Mouse (Mus musculus) right cerebral cortex, adult 18-20 months (tissue): ENCODE results near the gene Pbrm1.

Source experiments
- DNase-seq: peaks from one replicate; pipeline ENCODE4 v3.0.0; 2022; ENCODE audit warnings: mixed read lengths

The Pbrm1 gene

DNA sequence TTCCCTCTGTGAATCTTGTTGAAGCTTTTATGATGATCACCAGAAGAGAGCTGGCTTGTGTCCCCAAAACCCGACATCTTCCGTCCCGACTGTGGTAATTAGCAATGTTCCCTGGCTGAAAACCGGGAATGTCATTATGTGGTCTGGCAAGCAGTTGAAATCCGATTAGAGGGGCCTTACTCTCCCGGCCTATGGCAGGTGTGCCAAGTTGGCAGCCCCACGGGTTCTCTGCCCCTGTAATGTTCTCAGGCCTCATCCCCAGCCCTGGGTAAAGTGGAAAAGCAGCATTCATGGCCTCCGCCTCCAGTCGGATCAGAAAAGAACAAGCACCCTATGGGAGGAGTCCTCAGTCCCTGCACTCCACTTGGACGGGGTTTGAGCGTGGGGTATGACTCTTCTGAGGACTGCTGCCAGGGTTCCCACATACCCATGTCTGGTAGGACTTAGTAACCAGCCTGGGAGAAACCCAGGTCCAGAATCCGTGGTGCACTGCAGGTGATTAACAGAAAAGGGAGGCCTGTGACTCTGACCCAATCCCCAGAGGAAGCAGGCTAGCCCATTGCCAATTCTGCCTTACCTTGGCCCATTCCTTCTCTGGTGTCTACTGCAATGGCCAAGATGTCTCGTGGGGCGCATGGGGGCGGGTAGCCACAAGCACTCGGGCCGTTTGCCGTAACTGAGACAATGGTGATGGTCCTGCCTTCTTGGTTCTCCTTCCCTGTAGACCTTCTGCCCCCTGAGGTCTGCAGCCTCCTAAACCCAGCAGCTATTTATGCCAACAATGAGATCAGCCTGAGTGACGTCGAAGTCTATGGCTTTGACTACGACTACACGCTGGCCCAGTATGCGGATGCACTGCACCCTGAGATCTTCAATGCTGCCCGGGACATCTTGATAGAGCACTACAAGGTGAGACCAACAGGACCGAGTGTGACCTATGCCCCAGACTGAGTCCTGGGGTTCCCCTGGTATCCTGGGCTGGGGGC, 115.4 kb downstream of the Pbrm1 start:
- no peak for DNase-seq

DNA sequence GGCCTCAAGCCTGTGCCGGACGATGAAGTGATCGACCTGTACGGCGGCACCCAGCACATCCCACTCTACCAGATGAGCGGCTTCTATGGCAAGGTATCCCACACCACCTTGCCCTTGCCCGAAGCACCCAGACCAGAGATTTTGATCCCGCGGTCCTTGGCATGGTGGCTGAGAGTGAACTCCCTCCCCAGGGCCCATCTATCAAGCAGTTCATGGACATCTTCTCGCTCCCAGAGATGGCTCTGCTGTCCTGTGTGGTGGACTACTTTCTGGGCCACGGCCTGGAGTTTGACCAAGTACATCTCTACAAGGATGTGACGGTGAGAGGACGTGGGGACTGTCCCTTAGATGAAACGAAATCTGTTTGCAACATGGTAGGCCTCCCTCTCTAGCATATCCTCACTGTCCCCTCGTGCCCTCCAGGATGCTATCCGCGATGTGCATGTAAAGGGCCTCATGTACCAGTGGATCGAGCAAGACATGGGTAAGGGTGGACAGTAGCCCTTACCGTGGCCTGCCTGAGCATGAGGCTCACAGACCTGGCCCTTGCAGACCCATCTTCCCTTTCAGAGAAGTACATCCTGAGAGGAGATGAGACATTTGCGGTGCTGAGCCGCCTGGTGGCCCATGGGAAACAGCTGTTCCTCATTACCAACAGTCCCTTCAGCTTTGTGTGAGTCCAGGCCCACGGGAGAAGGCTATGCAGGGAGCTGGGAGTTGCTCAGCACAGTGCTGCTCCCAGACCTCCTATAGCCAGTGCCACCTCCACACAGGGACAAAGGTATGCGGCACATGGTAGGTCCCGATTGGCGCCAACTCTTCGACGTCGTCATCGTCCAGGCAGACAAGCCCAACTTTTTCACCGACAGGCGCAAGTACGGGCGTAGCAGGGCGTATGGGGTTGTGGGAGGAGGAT, 116.8 kb downstream of the Pbrm1 start:
- DNase-seq = no peak

DNA sequence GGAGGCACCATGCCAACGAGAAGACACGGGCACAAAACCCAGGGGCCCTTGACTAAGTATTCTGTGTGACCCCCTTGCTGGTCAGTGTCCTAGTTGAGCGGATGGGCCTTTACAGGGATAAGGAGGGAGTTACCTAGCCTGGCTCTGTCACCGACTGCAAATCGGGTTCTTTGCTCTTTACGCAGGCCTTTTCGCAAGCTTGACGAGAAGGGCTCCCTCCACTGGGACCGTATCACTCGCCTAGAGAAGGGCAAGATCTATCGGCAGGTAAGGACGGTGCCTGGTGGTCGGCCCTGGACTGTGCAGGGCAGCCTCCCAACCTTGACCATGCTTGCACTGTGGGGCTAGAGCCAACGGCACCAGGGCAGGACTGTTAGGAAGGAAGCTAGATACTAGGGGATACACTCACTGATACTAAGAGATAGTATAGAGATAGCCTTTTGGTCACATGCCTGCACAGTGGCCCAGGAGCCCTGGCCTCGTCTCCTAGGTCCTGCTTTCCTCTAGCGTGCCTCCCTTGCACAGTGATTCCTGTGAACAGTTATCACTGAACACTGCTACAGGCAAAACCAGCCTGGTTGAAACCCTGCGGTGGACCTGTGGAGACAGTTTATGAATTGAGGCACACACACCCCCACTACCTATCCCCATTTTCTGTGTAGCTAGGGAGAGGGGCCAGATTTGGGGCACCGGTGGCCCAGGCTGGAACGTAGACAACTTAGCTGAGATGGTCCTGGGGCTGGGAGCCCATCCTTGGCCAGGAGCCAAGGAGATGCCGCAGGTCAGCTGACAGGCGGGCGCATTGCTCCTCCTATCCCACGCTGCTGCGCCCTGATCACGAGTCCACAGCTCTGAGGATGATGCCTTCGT, 117.7 kb downstream of the Pbrm1 start:
- DNase-seq = no peak

DNA sequence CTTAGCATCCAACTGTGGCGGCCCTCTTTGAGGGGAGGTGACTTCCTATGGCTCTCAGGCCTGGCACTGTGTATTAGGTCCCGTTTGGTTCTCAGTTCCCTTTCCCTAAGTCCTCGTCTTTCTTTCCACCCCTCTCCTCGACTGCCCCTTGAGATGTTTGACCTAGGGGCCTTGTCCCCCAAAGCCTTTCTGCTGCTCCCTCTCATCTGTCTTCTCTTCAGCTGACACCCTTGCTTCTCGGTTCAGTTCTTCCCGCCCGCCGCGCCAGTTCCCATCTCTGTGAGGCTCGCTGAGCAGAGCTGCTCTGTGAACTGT, 118.3 kb downstream of the Pbrm1 start:
- no peak for DNase-seq

DNA sequence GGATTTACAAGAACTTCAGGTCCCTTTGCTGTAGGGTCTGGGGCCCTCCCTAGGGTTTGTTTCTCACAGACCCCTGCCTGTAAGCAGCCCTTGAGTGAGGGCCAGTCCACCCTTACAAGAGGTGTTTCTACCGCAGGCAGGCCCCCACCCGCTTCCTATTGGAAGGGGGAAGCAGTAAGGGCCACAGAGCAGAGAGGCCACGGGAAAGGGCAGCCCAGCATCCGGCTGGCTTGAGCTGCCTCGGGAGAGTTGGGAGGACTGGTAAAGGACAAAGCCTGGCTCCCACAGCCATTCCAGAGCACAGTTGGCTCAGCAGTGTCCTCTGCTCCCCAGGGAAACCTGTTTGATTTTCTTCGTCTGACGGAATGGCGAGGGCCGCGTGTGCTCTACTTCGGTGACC, 118.9 kb downstream of the Pbrm1 start:
- no peak for DNase-seq

DNA sequence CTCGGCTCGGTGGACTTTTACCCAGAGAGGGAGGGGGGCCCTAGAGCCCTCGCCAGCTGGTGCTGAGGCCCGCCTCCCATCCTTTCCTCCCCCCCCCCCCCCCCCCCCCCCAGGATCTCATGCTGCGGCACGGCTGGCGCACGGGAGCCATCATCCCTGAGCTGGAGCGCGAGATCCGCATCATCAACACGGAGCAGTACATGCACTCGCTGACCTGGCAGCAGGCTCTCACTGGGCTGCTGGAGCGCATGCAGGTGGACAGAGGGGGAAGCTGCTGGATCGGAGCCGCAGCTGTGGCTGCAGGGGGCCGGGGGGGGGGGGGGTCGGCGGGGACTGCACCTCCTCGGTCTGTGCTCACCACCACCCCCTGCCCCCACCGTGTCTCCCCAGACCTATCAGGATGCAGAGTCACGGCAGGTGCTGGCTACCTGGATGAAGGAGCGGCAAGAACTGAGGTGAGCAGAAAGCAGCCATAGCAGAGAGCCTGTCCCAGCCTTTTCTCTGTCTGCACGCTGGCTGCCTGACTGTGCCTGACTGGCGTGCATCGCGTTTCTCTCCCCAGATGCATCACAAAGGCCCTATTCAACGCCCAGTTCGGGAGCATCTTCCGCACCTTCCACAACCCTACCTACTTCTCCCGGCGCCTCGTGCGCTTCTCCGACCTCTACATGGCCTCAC, 119.4 kb downstream of the Pbrm1 start:
- DNase-seq = no peak

DNA sequence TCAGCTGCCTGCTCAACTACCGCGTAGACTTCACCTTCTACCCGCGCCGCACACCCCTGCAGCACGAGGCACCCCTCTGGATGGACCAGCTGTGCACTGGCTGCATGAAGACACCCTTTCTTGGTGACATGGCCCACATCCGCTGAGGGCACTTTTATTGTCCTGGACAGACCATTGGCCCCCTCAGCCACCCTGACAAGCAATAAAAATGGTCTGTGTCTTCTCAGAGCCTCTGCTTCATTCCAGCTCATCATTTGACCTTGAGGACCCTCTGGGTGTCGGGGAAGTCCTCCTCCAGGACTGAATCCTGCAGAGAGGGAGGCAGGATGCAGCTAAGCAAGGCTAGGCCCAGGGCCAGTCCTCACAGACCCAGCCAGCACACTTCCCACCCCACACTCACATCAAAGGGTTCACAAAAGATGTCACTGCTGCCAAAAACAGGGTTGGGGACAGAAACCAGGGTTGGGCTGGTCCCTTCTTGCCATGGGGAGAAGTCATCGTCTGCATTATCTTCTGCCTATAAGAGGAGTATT, 120.0 kb downstream of the Pbrm1 start:
- DNase-seq = no peak

DNA sequence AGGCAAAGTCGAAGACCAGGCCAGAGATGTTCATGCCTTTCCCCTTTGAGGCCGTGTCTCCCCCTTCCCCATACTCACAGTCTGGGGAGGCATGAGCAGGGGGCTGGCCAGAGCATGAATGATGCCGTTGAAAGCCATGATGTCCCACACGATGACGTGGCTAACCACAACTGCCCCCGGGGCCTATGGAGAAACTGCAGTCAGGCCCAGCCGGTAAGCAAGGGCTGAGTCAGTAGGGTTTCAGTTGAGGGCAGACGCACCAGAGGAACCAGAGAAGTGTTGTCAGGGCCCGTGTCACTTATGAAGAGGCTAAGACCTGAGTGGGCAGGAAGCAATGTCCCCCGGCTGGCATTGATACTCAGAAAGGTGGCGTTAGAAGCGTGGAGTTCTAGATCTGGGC, 120.7 kb downstream of the Pbrm1 start:
- no peak for DNase-seq

DNA sequence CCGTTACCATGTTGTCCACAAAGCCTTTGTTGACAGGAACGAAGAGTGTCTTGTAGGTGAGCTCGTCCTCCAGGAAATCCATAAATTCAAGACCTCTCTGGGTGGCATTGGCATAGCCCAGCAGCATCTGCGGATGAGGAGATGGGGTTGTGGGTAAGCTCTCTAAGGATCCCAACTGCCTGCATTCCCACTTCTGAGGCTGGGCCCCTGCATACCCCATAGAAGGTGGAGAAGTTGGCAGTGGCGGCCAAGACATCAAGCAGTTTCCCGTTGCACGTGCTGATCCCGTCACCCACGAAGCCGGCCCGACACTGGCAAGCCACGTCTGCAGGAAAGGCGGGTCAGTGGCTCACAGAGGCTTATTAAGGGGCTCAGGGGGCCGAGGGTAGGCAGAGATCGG, 121.2 kb downstream of the Pbrm1 start:
- no peak for DNase-seq

DNA sequence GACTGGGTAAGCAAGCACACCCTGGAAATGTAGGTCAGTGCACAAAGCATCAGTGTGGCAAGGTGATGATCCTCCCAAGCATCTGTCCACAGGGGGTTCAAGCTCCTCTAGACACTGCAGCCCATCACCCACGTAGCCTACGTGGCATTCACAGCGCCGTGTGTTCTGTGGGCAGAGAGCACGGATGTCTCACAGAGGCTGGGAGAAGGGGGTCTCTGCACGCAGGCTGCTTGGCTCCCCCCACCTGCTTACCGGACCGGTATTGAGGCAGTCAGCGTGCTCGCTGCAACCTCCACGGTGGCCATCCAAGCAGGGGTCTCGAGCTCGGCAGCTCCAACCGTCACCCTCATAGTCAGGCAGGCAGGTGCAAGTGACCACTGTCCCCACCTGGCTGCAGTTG, 122.1 kb downstream of the Pbrm1 start:
- DNase-seq = no peak

DNA sequence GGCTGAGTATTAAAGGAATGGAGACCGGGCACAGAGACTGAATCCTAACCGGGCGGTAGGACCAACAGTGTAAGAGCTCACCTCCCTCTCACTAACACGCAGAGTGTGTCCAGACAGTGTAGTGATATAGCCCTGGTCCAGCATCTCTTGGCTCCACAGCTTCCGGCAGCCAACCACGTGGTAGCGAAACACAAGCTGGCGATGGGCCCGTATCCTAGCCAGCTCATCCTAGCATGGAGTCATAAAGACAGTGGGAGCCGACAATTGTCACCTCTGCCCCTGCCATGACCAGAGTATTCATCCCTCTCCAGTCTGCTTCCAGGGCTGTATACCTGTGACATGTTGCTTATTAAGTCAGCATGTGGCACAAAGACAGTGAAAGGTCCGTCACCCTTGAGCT, 126.8 kb downstream of the Pbrm1 start:
- DNase-seq = no peak

DNA sequence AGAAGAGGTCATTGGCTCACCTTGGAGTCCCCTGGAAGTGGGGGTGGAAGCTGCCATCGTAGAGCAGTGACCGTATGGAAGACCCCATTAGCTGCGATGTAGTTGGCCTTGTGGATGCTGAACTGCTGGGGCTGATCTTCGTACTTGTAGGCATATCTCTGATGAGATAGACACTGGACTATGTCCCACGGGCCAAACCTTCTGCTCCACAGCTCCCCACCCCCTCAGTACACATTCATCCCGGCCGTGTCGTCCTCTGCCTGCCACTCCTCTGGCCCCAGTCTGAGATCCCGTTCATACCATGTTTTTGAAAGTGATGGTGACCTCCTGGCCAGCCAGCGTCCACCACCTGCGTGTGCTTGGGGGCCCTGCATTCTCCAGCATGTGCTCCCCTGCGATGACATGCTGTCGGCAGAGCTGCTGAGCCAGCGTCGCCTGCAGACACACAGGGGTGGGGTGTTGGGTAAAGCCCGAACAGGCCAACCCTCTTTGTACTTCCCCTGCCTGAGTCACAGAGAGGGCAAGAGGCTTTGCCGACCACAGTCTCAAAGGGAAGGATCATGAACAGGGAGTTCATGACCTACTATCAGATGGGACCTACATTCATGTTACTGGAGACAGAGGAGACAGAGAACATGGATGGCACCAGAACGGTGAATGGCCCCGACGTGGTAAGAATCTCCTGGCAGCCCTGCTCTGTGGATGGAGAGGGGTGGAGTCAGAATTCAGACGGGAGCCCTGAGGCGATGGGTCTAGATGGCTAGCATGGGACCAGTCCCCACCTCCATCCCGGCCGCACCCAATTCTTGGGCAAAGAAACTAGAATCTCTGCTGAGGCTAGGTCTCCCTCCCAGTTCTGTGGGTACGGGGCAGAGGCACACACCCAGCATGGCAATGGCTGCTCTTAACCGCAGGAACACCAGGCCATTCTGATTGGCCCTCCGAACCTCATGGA, 141.5 kb downstream of the Pbrm1 start:
- no peak for DNase-seq

DNA sequence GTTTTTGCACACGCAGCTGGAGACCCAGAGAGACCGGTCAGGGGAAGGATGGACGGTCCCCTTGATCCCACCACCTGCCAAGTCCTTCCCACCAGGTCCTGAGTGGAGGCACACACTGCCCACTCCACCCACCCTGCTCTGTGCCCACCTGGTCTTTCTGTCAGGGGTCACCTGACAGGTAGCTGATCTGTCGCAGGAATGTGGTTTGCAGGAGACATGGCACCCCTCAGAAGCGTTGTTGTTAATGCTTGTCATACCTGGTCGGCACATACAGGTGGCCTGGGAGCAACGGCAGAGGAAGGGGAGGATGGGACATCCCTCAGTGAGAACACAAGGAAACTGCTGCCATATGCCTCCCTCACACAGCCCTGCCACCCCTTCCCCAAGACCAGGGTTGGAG, 142.3 kb downstream of the Pbrm1 start:
- no peak for DNase-seq

DNA sequence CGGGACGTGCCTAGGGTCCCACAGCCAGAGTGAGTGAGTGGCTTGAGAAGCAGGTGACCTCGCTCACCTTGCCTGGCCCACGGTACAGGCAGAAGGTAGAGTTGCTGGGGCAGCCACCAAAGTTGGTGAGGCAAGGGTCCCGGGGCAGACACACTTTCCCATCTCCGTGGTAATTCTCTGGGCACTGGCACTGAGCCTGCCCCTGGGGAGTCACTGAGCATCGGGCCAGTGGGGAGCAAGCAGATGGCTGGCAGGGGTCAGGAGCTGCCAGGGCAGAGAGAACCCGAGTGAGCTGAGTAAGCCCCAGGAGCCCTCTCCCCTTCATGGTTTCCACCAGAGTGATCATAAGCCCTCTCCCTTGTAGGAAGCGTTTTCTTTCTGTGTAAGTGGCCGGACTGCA, 142.7 kb downstream of the Pbrm1 start:
- no peak for DNase-seq

DNA sequence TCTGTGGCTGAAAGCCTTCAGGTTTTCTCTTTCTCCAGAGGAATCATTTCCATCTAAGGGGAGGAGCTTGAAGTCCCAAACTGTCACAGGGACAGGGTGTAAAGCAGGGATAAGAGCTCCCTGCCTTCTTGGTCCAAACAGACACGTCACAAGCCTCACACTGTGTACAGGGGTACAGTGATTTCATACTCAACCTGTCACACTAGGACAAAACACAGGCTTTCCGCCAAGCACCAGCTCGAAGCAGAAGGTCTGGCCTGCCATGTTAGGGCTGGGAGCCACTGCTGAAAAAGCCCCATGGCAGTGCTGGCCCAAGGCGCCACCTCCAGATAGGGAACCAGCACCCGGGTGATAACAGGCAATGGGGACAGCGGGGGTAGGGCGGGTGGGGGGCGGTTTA, 145.1 kb downstream of the Pbrm1 start:
- DNase-seq = no peak

DNA sequence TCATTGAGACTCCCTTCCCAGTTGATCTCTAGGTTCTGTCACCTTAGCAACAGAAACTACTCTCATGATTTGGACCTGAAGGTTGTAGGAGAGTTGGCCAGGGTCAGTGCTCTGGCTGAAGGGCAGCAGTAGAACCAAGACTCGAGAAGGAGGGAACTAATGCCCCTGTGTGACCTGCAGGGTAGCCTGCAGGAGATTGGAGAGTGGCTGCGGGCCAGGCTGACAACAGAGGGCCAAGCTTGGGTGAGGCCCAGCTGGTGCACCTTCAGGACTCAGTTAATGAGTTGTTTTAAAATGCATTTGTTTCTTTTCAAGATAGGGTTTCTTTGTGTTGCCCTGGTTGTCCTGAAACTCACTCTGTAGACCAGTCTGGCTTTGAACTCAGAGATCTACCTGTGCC, 146.1 kb downstream of the Pbrm1 start:
- DNase-seq = no peak

DNA sequence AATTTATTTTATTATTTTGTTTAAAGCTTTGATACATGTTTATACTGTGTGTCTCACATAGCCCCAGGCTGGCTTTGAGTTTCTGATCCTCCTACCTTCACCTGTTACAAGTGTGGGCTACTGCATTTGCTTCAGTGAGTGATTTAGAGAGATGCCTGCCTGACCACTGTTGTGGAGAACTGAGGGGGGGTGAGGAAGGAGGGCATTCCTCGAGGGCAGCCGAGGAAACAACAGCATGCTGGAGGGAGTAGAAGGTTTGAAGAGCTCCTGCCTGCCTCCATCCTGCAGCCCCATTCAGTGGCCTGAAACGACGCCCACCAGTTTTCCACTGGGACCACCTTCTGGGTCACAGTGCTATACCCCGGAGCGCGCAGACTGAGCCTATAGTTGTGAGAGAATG, 146.5 kb downstream of the Pbrm1 start:
- no peak for DNase-seq

DNA sequence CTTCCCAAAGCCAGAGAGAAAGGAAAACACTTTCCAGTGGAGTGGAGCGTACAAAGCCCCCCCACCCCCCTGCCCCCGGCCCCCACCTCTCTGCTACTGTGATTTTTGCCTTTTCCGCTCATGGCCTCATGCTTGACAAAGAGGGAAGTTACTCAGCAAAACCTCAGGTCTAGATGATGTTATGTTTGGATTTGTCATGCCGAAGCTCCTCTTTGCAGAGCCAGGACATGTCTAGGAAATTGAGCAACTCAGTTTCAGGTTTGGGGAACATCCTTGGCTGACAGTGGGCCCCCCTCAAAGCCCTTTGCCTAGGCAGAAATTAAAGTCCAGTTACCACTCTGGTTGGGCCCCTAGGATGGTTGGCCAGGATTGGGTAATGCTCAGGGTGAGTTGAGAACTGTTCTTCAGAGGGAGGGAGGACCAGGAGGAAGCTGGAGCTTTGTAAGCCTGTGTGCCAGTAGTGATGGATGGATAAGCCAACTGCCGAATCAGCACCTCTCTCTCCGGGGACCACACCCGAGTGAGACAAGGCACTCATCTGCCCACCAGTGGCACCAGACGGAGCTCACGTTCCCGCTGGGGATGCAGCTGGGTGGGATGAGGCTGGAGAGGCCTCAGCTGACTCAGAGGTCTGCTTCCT, 147.2 kb downstream of the Pbrm1 start:
- no peak for DNase-seq

DNA sequence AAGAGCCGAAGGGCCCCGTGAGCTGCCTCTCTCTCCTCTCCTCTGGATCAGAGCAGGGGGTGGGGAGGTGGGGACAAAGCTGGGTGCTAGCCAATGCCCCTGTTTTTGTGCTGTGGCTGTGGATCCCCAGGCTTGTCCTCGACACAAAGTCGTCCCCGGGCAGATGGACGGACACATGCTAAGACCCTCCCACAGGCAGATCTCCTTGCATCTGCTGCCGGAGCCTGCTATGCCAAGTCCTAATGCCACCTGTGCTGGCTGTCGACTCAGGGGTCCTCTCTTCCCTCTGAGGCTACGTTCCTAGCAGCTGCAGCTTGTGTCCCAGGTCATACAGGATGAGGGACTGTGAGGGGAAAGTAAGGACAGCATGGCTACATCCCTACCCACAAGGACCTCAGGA, 147.9 kb downstream of the Pbrm1 start:
- DNase-seq = no peak

DNA sequence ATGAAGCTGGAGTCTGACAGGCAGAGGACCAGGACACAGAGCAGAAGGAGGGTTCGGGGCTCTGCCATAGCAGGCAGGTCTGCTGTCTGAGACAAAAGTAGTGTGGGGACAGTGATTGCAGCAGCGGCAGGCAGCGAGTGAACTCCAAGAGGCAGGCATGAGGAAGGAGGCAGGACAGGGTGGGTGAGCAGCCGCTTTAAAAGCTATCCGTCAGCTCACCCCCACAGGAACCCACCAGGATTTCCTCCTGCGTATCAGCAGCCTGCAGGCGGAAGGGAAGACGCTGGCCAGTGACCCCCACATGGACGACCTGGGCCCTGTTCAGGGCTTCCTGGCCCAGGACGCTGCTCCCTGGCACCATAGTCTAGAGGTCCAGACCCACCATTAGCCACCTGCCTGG, 149.5 kb downstream of the Pbrm1 start, which contains the start of gene Stab1:
TSS of gene Stab1 (minus strand) at position 217 of the 400 bp plus-strand sequence.
- no peak for DNase-seq
